Mouse (Mus musculus) megakaryocyte progenitor cell, adult 5-6 weeks (primary cell): ENCODE measurements around the gene Chfr. TPM values are rescaled to one million over a fixed set of nuclear protein-coding genes. Genes with fewer than 3 reads are reported as not detected.

Experiments used
- ATAC-seq: replicated peaks from 2 replicates; pipeline ENCODE4 v1.8.0; 2016; ENCODE audit warnings: mild to moderate bottlenecking, moderate TSS enrichment, inconsistent platforms; ENCODE audit not compliant: poor library complexity
- total RNA-seq, 2 experiments: library from RNA; stranded (forward) in 1 of 2; stranded (reverse) in 1 of 2; fragments of 157-497, 149-512 nt in 1 of 2; fragments of 200-1000 nt in 1 of 2; gene quantifications; 2 replicates each; pipeline versions ENCODE4 v1.2.3 to v1.2.4; 2015 to 2017

The Chfr gene
- total RNA-seq (2015) (29.1 and 34.6 TPM in 2 replicates), total RNA-seq (2017) (43.9 and 57.1 TPM in 2 replicates)

- peak; percentile 98 for ATAC-seq
These were observed at the start of gene Chfr for GRCm38 (mm10) chr5:110135293-110136086. Gene Chfr, plus strand, starts transcription at chr5:110135842.

- ATAC-seq, result no peak
These were observed 49.3 kb upstream of the Chfr start for GRCm38 (mm10) chr5:110086161-110086866.

GRCm38 (mm10) chr5:110091546-110091945 lies 44.1 kb upstream of the Chfr start:
- ATAC-seq, result no peak

GRCm38 (mm10) chr5:110094030-110094846 lies 41.4 kb upstream of the Chfr start, which contains the start of gene Gm35315:
Gene Gm35315, minus strand, starts transcription at chr5:110094420.
- ATAC-seq, result peak; percentile 97

- peak; percentile 36 for ATAC-seq
These were observed 40.8 kb upstream of the Chfr start for GRCm38 (mm10) chr5:110094847-110095213.

GRCm38 (mm10) chr5:110098991-110099477 lies 36.6 kb upstream of the Chfr start:
- no peak for ATAC-seq

GRCm38 (mm10) chr5:110099656-110100580 lies 35.7 kb upstream of the Chfr start, which contains the start of gene Plcxd1:
Gene Plcxd1, plus strand, starts transcription at chr5:110099969.
- ATAC-seq, result no peak

GRCm38 (mm10) chr5:110100921-110101631 lies 34.6 kb upstream of the Chfr start:
- ATAC-seq, result peak; percentile 33

GRCm38 (mm10) chr5:110101716-110102347 lies 33.8 kb upstream of the Chfr start:
- ATAC-seq, result peak; percentile 29

- ATAC-seq, result no peak
These were observed 33.2 kb upstream of the Chfr start for GRCm38 (mm10) chr5:110102429-110102828.

- ATAC-seq, result no peak
These were observed 32.6 kb upstream of the Chfr start for GRCm38 (mm10) chr5:110102853-110103625.

GRCm38 (mm10) chr5:110103901-110104615 lies 31.6 kb upstream of the Chfr start:
- no peak for ATAC-seq

GRCm38 (mm10) chr5:110104616-110105380 lies 30.8 kb upstream of the Chfr start:
- no peak for ATAC-seq

GRCm38 (mm10) chr5:110106140-110106871 lies 29.3 kb upstream of the Chfr start:
- ATAC-seq, result no peak

- ATAC-seq, result no peak
These were observed 28.6 kb upstream of the Chfr start for GRCm38 (mm10) chr5:110106901-110107564.
